Mouse (Mus musculus): Measurements from ENCODE around the gene Plekha3. TPM values are rescaled to one million over a fixed set of nuclear protein-coding genes. Genes with fewer than 3 reads are reported as not detected.
A peak's percentile ranks its signal among the peaks of the same experiment; 100 is the strongest.

Gene Plekha3
- polyA plus RNA-seq (2015; fragmentation: Nextera tagmentation; extraction: Ambion mirVana): 10.6 and 11.5 TPM in 2 replicates

DNA sequence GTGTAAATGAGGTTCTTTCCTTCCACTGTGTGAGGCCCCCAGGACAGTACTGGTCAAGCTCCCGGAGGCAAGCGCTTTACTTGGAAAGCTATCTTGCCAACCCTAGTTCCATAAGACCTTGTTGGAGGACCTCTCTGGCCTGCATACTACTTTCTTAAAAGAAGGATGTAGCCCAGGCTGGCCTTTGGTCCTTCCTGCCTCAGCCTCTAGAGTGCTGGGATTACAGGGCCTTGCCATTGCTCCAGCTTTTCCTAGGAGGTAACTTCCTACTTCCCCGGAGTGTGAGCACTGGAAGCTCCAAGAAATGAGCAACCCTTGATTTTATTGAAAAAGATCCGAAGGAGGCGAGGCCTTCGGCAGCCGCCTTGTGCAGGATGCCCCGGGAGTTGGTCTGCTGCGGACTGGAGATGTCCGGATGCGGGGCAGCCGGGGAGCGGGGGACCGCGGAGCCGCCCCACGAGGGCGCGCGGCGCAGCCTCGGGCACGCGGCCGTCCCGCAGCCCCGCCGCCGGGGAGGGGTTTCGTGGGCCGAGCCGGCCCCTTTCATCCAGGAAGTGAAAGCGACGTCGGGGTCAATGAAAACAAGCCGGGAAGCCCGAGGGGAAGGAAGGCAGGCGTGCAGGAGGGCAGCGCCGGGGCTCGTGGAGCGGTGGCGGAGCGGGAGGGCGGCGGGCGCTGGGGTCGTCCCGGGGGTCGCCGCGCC, at the start of gene Plekha3:
TSS of gene Plekha3 (plus strand) at position 557 of the 703 bp plus-strand sequence.
- 4% methylated on average over 50 of the region's 52 CpGs for WGBS
- peak; percentile 82 for ATAC-seq (ENCODE audit: insufficient number of reproducible peaks, low FRiP score, low TSS enrichment, low read depth)

GRCm38 (mm10) chr2:76630293-76630692, 44.8 kb upstream of the Plekha3 start:
- Histone ChIP-seq H3K4me2 (replicated peaks) (no peak overlapping the region), H3K27me3 (no peaks in the 10 kb centered on the region), H3K27ac (replicated peaks) (no peak overlapping the region), H3K4me1 (no peaks in the 10 kb centered on the region), H3K36me3 (peaks cover 81% of the 10 kb centered on the region), H3K4me3 (replicated peaks) (no peak overlapping the region), H3K9ac (no peak overlapping the region), H3K9me3 (replicated peaks) (no peaks in the 10 kb centered on the region)
- 94% methylated on average over 12 of the region's 12 CpGs for WGBS
- ATAC-seq (ENCODE audit: insufficient number of reproducible peaks, low FRiP score, low TSS enrichment, low read depth): no peak

More for the DNA sequence above, at the start of gene Plekha3:
- H3K27ac ChIP-seq (replicated peaks): peak within 1 kb of the TSS; percentile 86
- H3K4me2 ChIP-seq (replicated peaks): peak within 1 kb of the TSS; percentile 71
- peak within 1 kb of the TSS; percentile 82 for H3K9ac ChIP-seq
- no peaks in the 10 kb centered on the region for H3K27me3 ChIP-seq
- peak within 1 kb of the TSS; percentile 90 for H3K4me3 ChIP-seq (replicated peaks)
- H3K9me3 ChIP-seq (replicated peaks): no peaks in the 10 kb centered on the region
- peaks cover 24% of the 10 kb centered on the region for H3K4me1 ChIP-seq
- no peaks in the 10 kb centered on the region for H3K36me3 ChIP-seq

DNA sequence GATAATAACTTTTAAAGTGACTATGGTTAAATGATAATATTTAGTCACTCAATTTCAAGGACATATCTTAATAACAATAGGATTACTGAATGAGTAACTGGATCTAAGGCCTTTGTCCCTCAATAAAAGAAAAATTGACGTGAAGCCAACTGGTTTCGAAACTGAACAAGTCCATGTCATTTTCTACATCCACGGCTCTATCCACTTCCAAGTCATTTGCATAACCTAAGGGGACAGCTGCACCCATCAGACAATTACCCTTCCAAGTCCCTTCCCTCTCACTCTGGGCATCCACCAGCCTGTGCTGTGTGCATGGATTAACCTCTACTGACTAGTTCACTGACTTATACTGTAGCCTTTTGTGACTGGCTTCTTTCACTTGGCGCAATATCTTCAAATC, 43.5 kb upstream of the Plekha3 start:
- peaks cover 82% of the 10 kb centered on the region for H3K36me3 ChIP-seq
- no peak overlapping the region for H3K4me2 ChIP-seq (replicated peaks)
- no peak overlapping the region for H3K27ac ChIP-seq (replicated peaks)
- H3K4me1 ChIP-seq: no peaks in the 10 kb centered on the region
- H3K9ac ChIP-seq: no peak overlapping the region
- no peaks in the 10 kb centered on the region for H3K9me3 ChIP-seq (replicated peaks)
- 80% methylated on average over 4 of the region's 4 CpGs for WGBS
- no peaks in the 10 kb centered on the region for H3K27me3 ChIP-seq
- peak; percentile 54; the same call in 1 of the 2 replicates for ATAC-seq (ENCODE audit: insufficient number of reproducible peaks, low FRiP score, low TSS enrichment, low read depth)
- no peak overlapping the region for H3K4me3 ChIP-seq (replicated peaks)

- ATAC-seq (ENCODE audit: insufficient number of reproducible peaks, low FRiP score, low TSS enrichment, low read depth): no peak
- Histone ChIP-seq H3K27ac (replicated peaks) (no peak overlapping the region), H3K9ac (no peak overlapping the region)
Measured at GRCm38 (mm10) chr2:76639637-76640036, 35.4 kb upstream of the Plekha3 start.

GRCm38 (mm10) chr2:76643801-76644200, 31.3 kb upstream of the Plekha3 start:
- Histone ChIP-seq H3K4me3 (replicated peaks) (no peak overlapping the region), H3K9me3 (replicated peaks) (no peaks in the 10 kb centered on the region), H3K4me2 (replicated peaks) (no peak overlapping the region), H3K27ac (replicated peaks) (no peak overlapping the region), H3K27me3 (no peaks in the 10 kb centered on the region), H3K9ac (no peak overlapping the region), H3K36me3 (peaks cover 34% of the 10 kb centered on the region), H3K4me1 (peaks cover 13% of the 10 kb centered on the region)
- no peak for ATAC-seq (ENCODE audit: insufficient number of reproducible peaks, low FRiP score, low TSS enrichment, low read depth)

More at GRCm38 (mm10) chr2:76639637-76640036, 35.4 kb upstream of the Plekha3 start:
- Histone ChIP-seq H3K9me3 (replicated peaks) (no peaks in the 10 kb centered on the region), H3K27me3 (no peaks in the 10 kb centered on the region), H3K4me2 (replicated peaks) (no peak overlapping the region), H3K4me1 (no peaks in the 10 kb centered on the region), H3K36me3 (peaks cover 65% of the 10 kb centered on the region), H3K4me3 (replicated peaks) (no peak overlapping the region)
- WGBS: 96% methylated on average over 2 of the region's 2 CpGs

DNA sequence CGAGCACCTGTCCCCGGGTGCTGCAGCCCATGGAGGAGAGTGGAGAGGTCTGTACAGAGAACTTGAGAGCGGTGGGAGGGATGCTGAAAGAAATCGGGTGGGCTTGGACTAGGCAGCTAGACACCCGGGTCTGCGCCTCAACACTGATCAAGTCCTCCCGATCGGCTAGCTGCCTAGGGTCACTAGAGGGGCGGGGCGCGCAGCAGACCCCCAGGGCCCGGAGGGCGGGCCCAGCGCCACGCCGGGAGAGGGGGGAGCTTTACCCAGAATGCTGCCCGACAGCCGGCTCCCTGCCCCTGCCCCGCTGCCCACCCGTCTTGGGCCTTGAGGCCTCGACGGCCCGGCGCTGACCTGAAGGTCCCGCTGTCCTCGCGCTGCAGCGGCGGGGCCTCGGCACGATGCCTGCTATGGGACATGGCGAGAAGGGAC, 27.6 kb upstream of the Plekha3 start:
- no peaks in the 10 kb centered on the region for H3K27me3 ChIP-seq
- H3K4me1 ChIP-seq: peaks cover 15% of the 10 kb centered on the region
- H3K9ac ChIP-seq: peak overlapping the region; percentile 66
- under 1% methylated on average over 28 of the region's 32 CpGs for WGBS
- H3K4me3 ChIP-seq (replicated peaks): peak overlapping the region; percentile 70
- H3K36me3 ChIP-seq: peaks cover 6% of the 10 kb centered on the region
- ATAC-seq (ENCODE audit: insufficient number of reproducible peaks, low FRiP score, low TSS enrichment, low read depth): peak; percentile 45
- no peaks in the 10 kb centered on the region for H3K9me3 ChIP-seq (replicated peaks)
- H3K4me2 ChIP-seq (replicated peaks): peak overlapping the region; percentile 74
- peak overlapping the region; percentile 84 for H3K27ac ChIP-seq (replicated peaks)

- peaks cover 2% of the 10 kb centered on the region; the same call in 1 of the 2 replicates for H3K36me3 ChIP-seq
- ATAC-seq (ENCODE audit: insufficient number of reproducible peaks, low FRiP score, low TSS enrichment, low read depth): peak; percentile 99
- H3K27ac ChIP-seq (replicated peaks): peak within 1 kb of the TSS; percentile 84
- no peaks in the 10 kb centered on the region for H3K27me3 ChIP-seq
- H3K4me1 ChIP-seq: peaks cover 15% of the 10 kb centered on the region
- peak within 1 kb of the TSS; percentile 70 for H3K4me3 ChIP-seq (replicated peaks)
- peak within 1 kb of the TSS; percentile 66 for H3K9ac ChIP-seq
- H3K9me3 ChIP-seq (replicated peaks): no peaks in the 10 kb centered on the region
- H3K4me2 ChIP-seq (replicated peaks): peak within 1 kb of the TSS; percentile 74
- WGBS: under 1% methylated on average over 39 of the region's 42 CpGs
Measured at GRCm38 (mm10) chr2:76647883-76648570, 27.1 kb upstream of the Plekha3 start, which contains the start of the genes Prkra and Pjvk. Gene Prkra, minus strand, starts transcription at chr2:76648015. Gene Pjvk, plus strand, starts transcription at chr2:76648476.

GRCm38 (mm10) chr2:76648666-76649141, 26.4 kb upstream of the Plekha3 start:
- Histone ChIP-seq H3K4me3 (replicated peaks) (peak overlapping the region; percentile 70), H3K36me3 (no peaks in the 10 kb centered on the region), H3K27ac (replicated peaks) (peak overlapping the region; percentile 84), H3K27me3 (no peaks in the 10 kb centered on the region), H3K9me3 (replicated peaks) (no peaks in the 10 kb centered on the region), H3K9ac (no peak overlapping the region), H3K4me1 (peaks cover 15% of the 10 kb centered on the region), H3K4me2 (replicated peaks) (peak overlapping the region; percentile 74)
- WGBS: 29% methylated on average over 13 of the region's 13 CpGs
- ATAC-seq (ENCODE audit: insufficient number of reproducible peaks, low FRiP score, low TSS enrichment, low read depth): no peak

DNA sequence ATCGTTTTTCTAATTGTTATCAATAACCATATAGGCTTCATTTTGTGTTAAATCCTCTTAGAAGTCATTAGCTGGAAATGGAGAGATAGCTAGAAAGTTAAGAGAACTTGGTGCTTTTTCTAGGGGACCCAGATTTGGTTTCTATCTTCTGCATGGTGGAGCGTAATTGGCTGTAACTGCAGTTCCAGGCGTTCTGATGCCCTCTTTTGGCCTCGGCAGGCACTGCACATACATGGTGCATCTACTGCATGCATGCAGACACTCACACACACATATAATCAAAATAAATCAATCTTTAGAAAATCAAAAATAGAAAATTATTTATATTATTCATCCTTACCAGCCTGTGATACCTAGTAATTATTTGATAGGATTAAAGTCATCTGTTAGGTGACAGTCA, 22.0 kb upstream of the Plekha3 start:
- ATAC-seq (ENCODE audit: insufficient number of reproducible peaks, low FRiP score, low TSS enrichment, low read depth): no peak
- H3K4me1 ChIP-seq: peaks cover 6% of the 10 kb centered on the region; the same call in 1 of the 2 replicates
- H3K36me3 ChIP-seq: no peaks in the 10 kb centered on the region
- no peak overlapping the region for H3K4me3 ChIP-seq (replicated peaks)
- no peak overlapping the region for H3K4me2 ChIP-seq (replicated peaks)
- no peaks in the 10 kb centered on the region for H3K9me3 ChIP-seq (replicated peaks)
- 94% methylated on average over 4 of the region's 4 CpGs for WGBS
- H3K27me3 ChIP-seq: no peaks in the 10 kb centered on the region
- no peak overlapping the region for H3K27ac ChIP-seq (replicated peaks)
- no peak overlapping the region for H3K9ac ChIP-seq

- Histone ChIP-seq H3K4me3 (replicated peaks) (no peak overlapping the region), H3K27ac (replicated peaks) (no peak overlapping the region), H3K4me1 (no peaks in the 10 kb centered on the region), H3K27me3 (no peaks in the 10 kb centered on the region), H3K36me3 (no peaks in the 10 kb centered on the region), H3K4me2 (replicated peaks) (no peak overlapping the region), H3K9ac (no peak overlapping the region), H3K9me3 (replicated peaks) (no peaks in the 10 kb centered on the region)
- WGBS: 74% methylated on average over 5 of the region's 5 CpGs
- no peak for ATAC-seq (ENCODE audit: insufficient number of reproducible peaks, low FRiP score, low TSS enrichment, low read depth)
Measured at GRCm38 (mm10) chr2:76654646-76655045, 20.4 kb upstream of the Plekha3 start.

DNA sequence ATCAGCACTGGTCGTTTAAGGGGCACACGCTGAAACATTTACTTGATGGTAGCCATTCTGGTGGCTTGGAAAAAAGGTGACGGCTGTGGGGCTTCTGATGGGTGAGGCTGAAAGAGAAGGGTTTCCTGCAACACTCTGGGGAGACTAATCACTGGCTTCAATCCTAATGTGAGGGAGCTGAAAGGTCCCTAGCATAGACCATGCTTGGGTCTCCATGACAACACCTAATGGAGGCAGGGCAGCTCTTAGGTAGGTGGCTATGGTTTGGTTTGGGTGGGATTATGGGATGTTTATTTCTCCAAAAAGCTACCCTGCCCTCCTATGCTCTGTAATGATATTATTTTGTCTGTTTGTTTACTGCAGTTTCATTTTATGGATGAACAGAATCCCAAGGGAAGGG, 19.6 kb upstream of the Plekha3 start:
- WGBS: 78% methylated on average over 3 of the region's 3 CpGs
- H3K4me2 ChIP-seq (replicated peaks): no peak overlapping the region

More for the DNA sequence above, 19.6 kb upstream of the Plekha3 start:
- Histone ChIP-seq H3K4me1 (no peaks in the 10 kb centered on the region), H3K9ac (no peak overlapping the region), H3K27me3 (no peaks in the 10 kb centered on the region), H3K36me3 (no peaks in the 10 kb centered on the region), H3K27ac (replicated peaks) (no peak overlapping the region), H3K9me3 (replicated peaks) (no peaks in the 10 kb centered on the region), H3K4me3 (replicated peaks) (no peak overlapping the region)
- ATAC-seq (ENCODE audit: insufficient number of reproducible peaks, low FRiP score, low TSS enrichment, low read depth): no peak
